Mouse (Mus musculus) heart, embryonic 10.5 days (tissue): ENCODE measurements at regions not wholly inside any gene's neighbourhood (a gene's known extent, or its start where the extent isn't known, plus 50 kb on each side); places are given as distances from the start of the nearest gene placed in this dataset.
"Not testable (repeated sequence)": the region's sequence is repeated elsewhere in the genome, so short reads cannot be mapped to it uniquely, and the experiment has no call there.

ENCODE experiments used
- DNase-seq: peaks from one replicate; pipeline ENCODE4 v3.0.0-alpha.2; 2017; ENCODE audit warnings: low spot score
- H3K27ac ChIP-seq: fragments of 300-500 bp; sonication (generic); 2 replicates; pipeline ENCODE4 v1.5.1; 2016; ENCODE audit warnings: mild to moderate bottlenecking
- H3K27me3 ChIP-seq: fragments of 300-500 bp; sonication (generic); 2 replicates; pipeline ENCODE4 v1.6.1; 2016; ENCODE audit warnings: mild to moderate bottlenecking; ENCODE audit not compliant: poor library complexity, insufficient read depth, severe bottlenecking
- H3K36me3 ChIP-seq: fragments of 300-500 bp; sonication (generic); 2 replicates; pipeline ENCODE4 v1.6.1; 2016; ENCODE audit warnings: mild to moderate bottlenecking, moderate library complexity
- H3K4me1 ChIP-seq: fragments of 300-500 bp; sonication (generic); 2 replicates; pipeline ENCODE4 v1.6.1; 2016; ENCODE audit warnings: mild to moderate bottlenecking
- H3K4me3 ChIP-seq: fragments of 300-500 bp; sonication (generic); 2 replicates; pipeline ENCODE4 v1.5.1; 2016; ENCODE audit warnings: mild to moderate bottlenecking, moderate library complexity
- H3K9me3 ChIP-seq: fragments of 300-500 bp; sonication (generic); 2 replicates; pipeline ENCODE4 v1.6.1; 2016; ENCODE audit warnings: mild to moderate bottlenecking, moderate library complexity
- WGBS: fragments of 180-500 bp; shearing (Covaris S2); methylation state at CpG from one replicate; pipeline ENCODE4 v1.1.7; 2016; 5-methylcytosine and 5-hydroxymethylcytosine counted together

- H3K36me3 ChIP-seq = no peaks in the 10 kb centered on the region
- H3K4me3 ChIP-seq = no peak overlapping the region
- H3K9me3 ChIP-seq = no peaks in the 10 kb centered on the region
- WGBS = 77% methylated on average over 2 of the region's 2 CpGs
- no peaks in the 10 kb centered on the region for H3K27me3 ChIP-seq
- no peaks in the 10 kb centered on the region for H3K4me1 ChIP-seq
- no peak for DNase-seq
- H3K27ac ChIP-seq = no peak overlapping the region
Observed at GRCm38 (mm10) chr3:8141664-8142084, 1468.2 kb downstream of the Zfp704 start.

GRCm38 (mm10) chr3:8123641-8124040, 1486.2 kb downstream of the Zfp704 start:
- not testable (repeated sequence) for H3K36me3 ChIP-seq, DNase-seq, H3K27me3 ChIP-seq, H3K4me3 ChIP-seq, H3K27ac ChIP-seq, H3K4me1 ChIP-seq, H3K9me3 ChIP-seq
- 58% methylated on average over 1 of the region's 1 CpGs for WGBS

- H3K36me3 ChIP-seq = no peaks in the 10 kb centered on the region
- no peaks in the 10 kb centered on the region for H3K27me3 ChIP-seq
- no peak overlapping the region for H3K27ac ChIP-seq
- DNase-seq = no peak
- no peaks in the 10 kb centered on the region for H3K9me3 ChIP-seq
- no peak overlapping the region for H3K4me3 ChIP-seq
- 43% methylated on average over 3 of the region's 3 CpGs for WGBS
- H3K4me1 ChIP-seq = no peaks in the 10 kb centered on the region
Observed at GRCm38 (mm10) chr3:8123141-8123540, 1486.7 kb downstream of the Zfp704 start.

- Histone ChIP-seq H3K9me3 (no peaks in the 10 kb centered on the region), H3K36me3 (no peaks in the 10 kb centered on the region), H3K4me1 (no peaks in the 10 kb centered on the region), H3K27me3 (no peaks in the 10 kb centered on the region), H3K27ac (no peak overlapping the region), H3K4me3 (no peak overlapping the region)
- no peak for DNase-seq
- WGBS = 74% methylated on average over 1 of the region's 1 CpGs
Observed at GRCm38 (mm10) chr3:8098291-8098690, 1478.0 kb upstream of the 1700008P02Rik start.

- whole genome bisulfite sequencing = 56% methylated on average over 2 of the region's 2 CpGs
- Histone ChIP-seq H3K36me3 (no peaks in the 10 kb centered on the region), H3K27me3 (no peaks in the 10 kb centered on the region), H3K9me3 (no peaks in the 10 kb centered on the region), H3K27ac (no peak overlapping the region), H3K4me1 (no peaks in the 10 kb centered on the region), H3K4me3 (no peak overlapping the region)
- no peak for DNase-seq
Observed at GRCm38 (mm10) chr3:8084749-8085148, 1464.5 kb upstream of the 1700008P02Rik start.

- H3K9me3 ChIP-seq = no peaks in the 10 kb centered on the region
- H3K36me3 ChIP-seq = no peaks in the 10 kb centered on the region
- no peaks in the 10 kb centered on the region for H3K27me3 ChIP-seq
- H3K4me3 ChIP-seq = no peak overlapping the region
- H3K4me1 ChIP-seq = no peaks in the 10 kb centered on the region
- no peak overlapping the region for H3K27ac ChIP-seq
- no peak for DNase-seq
Observed at GRCm38 (mm10) chr3:8053711-8054110, 1433.5 kb upstream of the 1700008P02Rik start.

- no peak for DNase-seq
- Histone ChIP-seq H3K9me3 (no peaks in the 10 kb centered on the region), H3K4me1 (no peaks in the 10 kb centered on the region), H3K36me3 (no peaks in the 10 kb centered on the region), H3K27me3 (no peaks in the 10 kb centered on the region), H3K4me3 (no peak overlapping the region), H3K27ac (no peak overlapping the region)
- 79% methylated on average over 4 of the region's 4 CpGs for WGBS
Observed at GRCm38 (mm10) chr3:8051167-8051566, 1430.9 kb upstream of the 1700008P02Rik start.

GRCm38 (mm10) chr3:8049706-8050105, 1429.5 kb upstream of the 1700008P02Rik start:
- Histone ChIP-seq H3K27me3 (no peaks in the 10 kb centered on the region), H3K9me3 (no peaks in the 10 kb centered on the region), H3K27ac (no peak overlapping the region), H3K4me1 (no peaks in the 10 kb centered on the region), H3K36me3 (no peaks in the 10 kb centered on the region), H3K4me3 (no peak overlapping the region)
- no peak for DNase-seq
- 63% methylated on average over 1 of the region's 1 CpGs for WGBS

GRCm38 (mm10) chr3:8046348-8046747, 1426.1 kb upstream of the 1700008P02Rik start:
- no peak overlapping the region for H3K4me3 ChIP-seq
- no peaks in the 10 kb centered on the region for H3K36me3 ChIP-seq
- H3K27me3 ChIP-seq = no peaks in the 10 kb centered on the region
- H3K27ac ChIP-seq = no peak overlapping the region
- WGBS = 52% methylated on average over 3 of the region's 3 CpGs
- DNase-seq = no peak
- no peaks in the 10 kb centered on the region for H3K9me3 ChIP-seq
- H3K4me1 ChIP-seq = no peaks in the 10 kb centered on the region

- Histone ChIP-seq H3K4me1 (no peaks in the 10 kb centered on the region), H3K36me3 (no peaks in the 10 kb centered on the region), H3K4me3 (no peak overlapping the region), H3K27ac (no peak overlapping the region), H3K9me3 (no peaks in the 10 kb centered on the region), H3K27me3 (no peaks in the 10 kb centered on the region)
- WGBS = 83% methylated on average over 1 of the region's 1 CpGs
- DNase-seq = no peak
Observed at GRCm38 (mm10) chr3:8036697-8037096, 1416.5 kb upstream of the 1700008P02Rik start.

- Histone ChIP-seq H3K27ac (no peak overlapping the region), H3K4me1 (no peaks in the 10 kb centered on the region), H3K4me3 (no peak overlapping the region), H3K9me3 (no peaks in the 10 kb centered on the region), H3K27me3 (no peaks in the 10 kb centered on the region), H3K36me3 (no peaks in the 10 kb centered on the region)
- 81% methylated on average over 14 of the region's 14 CpGs for WGBS
- DNase-seq = no peak
Observed at GRCm38 (mm10) chr3:8035091-8035729, 1415.0 kb upstream of the 1700008P02Rik start.

GRCm38 (mm10) chr3:8026325-8027017, 1406.2 kb upstream of the 1700008P02Rik start:
- 75% methylated on average over 4 of the region's 4 CpGs for WGBS
- DNase-seq = no peak
- H3K27me3 ChIP-seq = no peaks in the 10 kb centered on the region
- H3K27ac ChIP-seq = no peak overlapping the region
- no peak overlapping the region for H3K4me3 ChIP-seq
- H3K4me1 ChIP-seq = no peaks in the 10 kb centered on the region
- H3K36me3 ChIP-seq = no peaks in the 10 kb centered on the region
- no peaks in the 10 kb centered on the region for H3K9me3 ChIP-seq

GRCm38 (mm10) chr3:8022654-8023053, 1402.4 kb upstream of the 1700008P02Rik start:
- 83% methylated on average over 10 of the region's 10 CpGs for WGBS

More at GRCm38 (mm10) chr3:8022654-8023053, 1402.4 kb upstream of the 1700008P02Rik start:
- H3K36me3 ChIP-seq = no peaks in the 10 kb centered on the region
- no peak overlapping the region for H3K4me3 ChIP-seq
- DNase-seq = no peak
- H3K27ac ChIP-seq = no peak overlapping the region
- no peaks in the 10 kb centered on the region for H3K27me3 ChIP-seq
- H3K4me1 ChIP-seq = no peaks in the 10 kb centered on the region
- H3K9me3 ChIP-seq = peaks cover 5% of the 10 kb centered on the region; the same call in 1 of the 2 replicates
